Mouse (Mus musculus) adrenal gland, postnatal 4 days (tissue): ENCODE measurements around the gene Myh10. TPM values are rescaled to one million over a fixed set of nuclear protein-coding genes. Genes with fewer than 3 reads are reported as not detected.
A peak's percentile ranks its signal among the peaks of the same experiment; 100 is the strongest.
"Not testable (repeated sequence)": the region's sequence is repeated elsewhere in the genome, so short reads cannot be mapped to it uniquely, and the experiment has no call there.

Source experiments
- DNase-seq, 2 experiments: peaks; one replicate each; pipeline ENCODE4 v3.0.0; 2021 to 2022; ENCODE audit warnings: low spot score in 2 of 2, mixed read lengths in 2 of 2
- total RNA-seq, 2 experiments: library from RNA; stranded (reverse); gene quantifications; 2 replicates each; pipeline ENCODE4 v1.2.3; 2021

Myh10 gene
- total RNA-seq, 2 experiments from 2014 or later, result 69.4 to 98.3 TPM

- peak in 1 of 2 experiments; percentile 7 for DNase-seq
These were observed 792 bp downstream of the Myh10 start for GRCm38 (mm10) chr11:68692010-68692692.

DNA sequence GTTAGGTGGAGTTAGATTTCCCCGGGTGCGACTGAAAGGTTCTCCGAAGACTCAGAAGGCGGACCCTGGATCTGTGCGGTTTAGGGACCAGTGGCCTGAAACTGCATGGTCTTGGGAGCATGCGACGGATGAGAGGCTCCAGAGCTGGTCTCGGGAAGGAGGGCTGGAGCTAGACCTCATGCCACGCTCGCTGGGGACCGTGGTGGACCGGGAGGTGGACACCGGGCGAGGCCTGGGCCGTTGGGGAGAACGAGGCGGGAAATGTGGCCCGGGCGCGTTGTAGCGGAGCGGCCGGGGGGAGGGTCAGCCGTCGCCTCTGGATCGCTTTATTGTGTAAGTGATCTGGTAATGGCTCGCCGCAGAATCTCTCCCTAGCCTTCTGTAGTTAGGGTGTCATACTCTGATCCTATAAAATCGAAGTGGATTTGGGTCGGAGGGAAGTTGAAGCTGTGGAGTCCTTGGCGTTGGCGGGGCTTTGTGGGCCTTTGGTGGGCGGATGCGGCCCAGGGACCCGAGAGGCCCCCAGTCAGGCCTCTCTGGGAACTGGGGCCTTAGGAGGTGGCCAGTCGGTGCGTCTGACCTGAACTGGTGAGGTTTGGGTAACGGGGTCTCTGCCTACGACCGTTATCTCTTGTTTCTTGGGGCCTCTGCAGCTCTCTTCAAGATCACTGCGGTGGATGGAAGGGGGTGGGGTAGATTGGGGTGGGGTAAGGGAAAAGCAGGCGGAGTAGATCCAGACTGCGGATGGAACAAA lies 1.5 kb downstream of the Myh10 start:
- peak; percentile 10 to 16 for DNase-seq

- DNase-seq, result no peak
These were observed 2.2 kb downstream of the Myh10 start for GRCm38 (mm10) chr11:68693447-68694040.

GRCm38 (mm10) chr11:68702370-68702769 lies 11.0 kb downstream of the Myh10 start:
- no peak for DNase-seq

DNA sequence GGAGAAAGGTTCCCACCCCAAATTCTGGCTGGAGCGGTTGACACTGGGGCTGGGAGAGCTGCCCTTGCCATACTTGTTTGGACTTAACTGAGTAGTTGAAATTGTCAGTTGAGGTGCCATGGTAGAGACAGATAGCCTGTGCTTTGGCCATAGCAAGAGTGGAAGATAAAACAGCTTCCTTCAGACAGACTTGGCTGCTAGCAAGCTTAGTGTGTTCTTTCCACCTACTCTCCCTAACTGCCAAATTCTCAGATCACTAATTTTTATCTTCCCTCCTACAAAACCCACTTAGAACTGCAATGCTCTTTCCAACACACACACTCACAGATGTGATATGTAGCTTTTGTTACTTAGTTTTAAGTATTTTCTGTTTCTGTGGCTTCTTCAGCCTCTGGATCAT lies 12.0 kb downstream of the Myh10 start:
- DNase-seq, result no peak

DNA sequence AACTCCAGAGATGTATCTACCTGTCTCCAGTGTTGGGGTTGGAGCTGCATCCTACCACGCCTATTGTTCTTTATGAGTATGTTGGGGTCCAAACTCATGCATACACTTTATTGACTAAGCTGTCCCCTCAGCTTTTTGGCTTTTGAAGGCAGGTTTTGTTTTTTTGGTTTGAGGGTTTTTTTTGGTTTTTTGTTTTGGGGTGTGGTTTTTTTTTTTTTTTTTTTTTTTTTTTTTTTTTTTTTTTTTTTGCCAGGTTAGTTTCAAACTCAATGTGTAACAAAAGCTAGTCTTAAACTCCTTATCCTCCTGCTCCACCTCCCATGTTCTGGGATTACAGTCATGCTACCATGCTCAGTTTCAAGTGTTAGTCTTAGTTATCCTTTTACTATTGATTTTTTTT lies 12.9 kb downstream of the Myh10 start:
- DNase-seq, result no peak

- no peak for DNase-seq
These were observed 13.5 kb downstream of the Myh10 start for GRCm38 (mm10) chr11:68704847-68705246.

GRCm38 (mm10) chr11:68706524-68707429 lies 15.4 kb downstream of the Myh10 start:
- DNase-seq, result no peak

GRCm38 (mm10) chr11:68707881-68708582 lies 16.7 kb downstream of the Myh10 start:
- DNase-seq, result no peak

DNA sequence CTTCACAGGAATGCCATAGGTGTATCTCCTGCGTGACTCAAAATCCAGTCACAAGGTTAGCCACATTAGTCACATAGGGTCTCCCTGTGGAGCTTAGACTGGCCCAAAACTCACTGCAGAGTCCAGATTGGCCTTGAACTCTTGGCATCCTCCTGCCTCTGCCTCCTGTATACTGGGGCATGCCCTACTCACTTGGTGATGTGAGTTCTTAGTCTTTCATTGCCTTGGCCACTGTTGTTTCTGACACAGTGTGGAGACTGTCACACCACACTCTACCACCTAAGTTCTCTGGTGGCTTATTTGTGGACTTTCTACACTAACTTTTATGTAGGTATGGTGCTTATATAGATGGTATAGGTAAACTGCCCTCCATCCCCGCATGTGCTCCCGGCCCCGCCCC lies 24.8 kb downstream of the Myh10 start:
- no peak for DNase-seq

DNA sequence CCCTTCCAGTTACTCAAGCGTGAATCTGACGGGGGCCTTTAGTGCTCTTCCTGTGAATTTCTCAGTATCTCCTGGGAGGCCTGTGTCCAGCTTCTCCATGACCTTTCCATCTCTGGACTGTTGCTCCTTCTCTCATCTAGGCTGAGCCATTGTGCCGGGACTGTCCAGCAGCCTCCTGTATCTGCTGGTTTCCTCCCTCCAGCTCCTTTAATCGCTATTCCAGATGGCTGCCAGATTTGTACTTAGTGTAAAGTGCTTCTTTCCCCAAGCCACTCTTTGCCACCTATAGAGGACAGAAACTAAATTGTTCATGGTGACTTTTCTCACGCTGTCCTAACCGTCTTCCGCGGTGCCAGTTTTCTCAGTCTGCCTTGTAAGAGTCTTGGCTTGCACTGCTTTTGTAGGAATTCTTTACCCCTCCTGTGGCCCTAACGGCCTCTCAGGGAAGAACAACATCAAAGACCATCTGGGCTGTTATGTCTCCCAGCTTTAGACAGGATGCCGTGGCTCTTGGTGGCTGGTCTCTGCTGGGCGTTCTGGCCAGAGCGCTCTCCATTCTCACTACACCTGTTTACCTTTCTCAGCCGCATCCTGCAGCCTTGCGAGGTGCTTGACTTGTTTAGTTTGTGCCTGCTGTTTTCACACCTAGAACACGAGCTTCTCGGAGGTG lies 25.9 kb downstream of the Myh10 start:
- DNase-seq, result no peak

GRCm38 (mm10) chr11:68719096-68719648 lies 27.8 kb downstream of the Myh10 start:
- no peak for DNase-seq

GRCm38 (mm10) chr11:68719774-68720173 lies 28.4 kb downstream of the Myh10 start:
- no peak for DNase-seq

- no peak for DNase-seq
These were observed 32.8 kb downstream of the Myh10 start for GRCm38 (mm10) chr11:68724117-68724516.

- no peak for DNase-seq
These were observed 37.3 kb downstream of the Myh10 start for GRCm38 (mm10) chr11:68728693-68729092.

- DNase-seq, result no peak
These were observed 39.4 kb downstream of the Myh10 start for GRCm38 (mm10) chr11:68730792-68731191.

- DNase-seq, result no peak
These were observed 40.7 kb downstream of the Myh10 start for GRCm38 (mm10) chr11:68732066-68732465.

DNA sequence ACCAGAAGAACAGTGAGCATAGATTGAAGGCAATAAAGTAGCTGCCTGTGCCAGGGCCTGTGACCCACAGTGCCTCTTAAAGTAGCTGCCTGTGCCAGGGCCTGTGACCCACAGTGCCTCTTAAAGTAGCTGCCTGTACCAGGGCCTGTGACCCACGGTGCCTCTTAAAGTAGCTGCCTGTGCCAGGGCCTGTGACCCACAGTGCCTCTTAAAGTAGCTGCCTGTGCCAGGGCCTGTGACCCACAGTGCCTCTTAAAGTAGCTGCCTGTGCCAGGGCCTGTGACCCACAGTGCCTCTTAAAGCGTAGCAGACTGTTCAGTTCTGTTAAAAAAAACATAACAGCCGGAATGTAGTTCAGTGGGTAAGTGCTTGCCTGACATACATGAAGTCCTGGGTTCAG lies 42.0 kb downstream of the Myh10 start:
- not testable (repeated sequence) for DNase-seq

GRCm38 (mm10) chr11:68739509-68739908 lies 48.1 kb downstream of the Myh10 start:
- no peak for DNase-seq

DNA sequence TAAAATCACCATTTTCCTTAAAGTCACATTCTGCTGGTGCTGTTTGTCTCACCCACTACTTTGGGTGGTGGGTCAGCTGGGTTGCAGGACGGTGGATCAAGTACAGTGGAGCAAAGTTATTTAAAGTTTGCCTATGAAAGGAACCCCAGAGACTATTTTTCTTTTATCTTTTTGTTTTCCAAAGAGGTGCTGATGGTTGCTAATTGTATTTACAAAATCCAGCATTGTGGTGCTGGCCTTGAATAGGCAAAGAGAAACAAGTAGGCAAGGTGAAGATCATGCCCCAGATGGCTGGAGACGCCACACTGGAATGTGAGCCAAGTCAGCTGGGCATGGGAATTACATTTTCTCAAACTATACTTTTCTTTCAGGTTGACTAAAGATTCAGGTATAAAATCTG lies 51.3 kb downstream of the Myh10 start:
- DNase-seq, result no peak
